Mouse (Mus musculus) megakaryocyte, embryonic 14.5 days (primary cell): ENCODE results near the gene Eefsec.

Experiments
- FLI1 ChIP-seq: IDR thresholded peaks from 2 replicates; pipeline ENCODE4 v1.6.1; 2012; ENCODE audit warnings: low read length, inconsistent platforms, mixed read lengths
- GATA1 ChIP-seq: IDR thresholded peaks from 3 replicates; pipeline ENCODE4 v1.6.1; 2012; ENCODE audit warnings: mixed read lengths, low read length, inconsistent platforms, borderline replicate concordance

- TF ChIP-seq GATA1 (no peak), FLI1 (no peak)
Measured at GRCm38 (mm10) chr6:88374247-88374646, 72.1 kb downstream of the Eefsec start.
